Mouse (Mus musculus): Measurements from ENCODE around the gene Rgmb.

DNA sequence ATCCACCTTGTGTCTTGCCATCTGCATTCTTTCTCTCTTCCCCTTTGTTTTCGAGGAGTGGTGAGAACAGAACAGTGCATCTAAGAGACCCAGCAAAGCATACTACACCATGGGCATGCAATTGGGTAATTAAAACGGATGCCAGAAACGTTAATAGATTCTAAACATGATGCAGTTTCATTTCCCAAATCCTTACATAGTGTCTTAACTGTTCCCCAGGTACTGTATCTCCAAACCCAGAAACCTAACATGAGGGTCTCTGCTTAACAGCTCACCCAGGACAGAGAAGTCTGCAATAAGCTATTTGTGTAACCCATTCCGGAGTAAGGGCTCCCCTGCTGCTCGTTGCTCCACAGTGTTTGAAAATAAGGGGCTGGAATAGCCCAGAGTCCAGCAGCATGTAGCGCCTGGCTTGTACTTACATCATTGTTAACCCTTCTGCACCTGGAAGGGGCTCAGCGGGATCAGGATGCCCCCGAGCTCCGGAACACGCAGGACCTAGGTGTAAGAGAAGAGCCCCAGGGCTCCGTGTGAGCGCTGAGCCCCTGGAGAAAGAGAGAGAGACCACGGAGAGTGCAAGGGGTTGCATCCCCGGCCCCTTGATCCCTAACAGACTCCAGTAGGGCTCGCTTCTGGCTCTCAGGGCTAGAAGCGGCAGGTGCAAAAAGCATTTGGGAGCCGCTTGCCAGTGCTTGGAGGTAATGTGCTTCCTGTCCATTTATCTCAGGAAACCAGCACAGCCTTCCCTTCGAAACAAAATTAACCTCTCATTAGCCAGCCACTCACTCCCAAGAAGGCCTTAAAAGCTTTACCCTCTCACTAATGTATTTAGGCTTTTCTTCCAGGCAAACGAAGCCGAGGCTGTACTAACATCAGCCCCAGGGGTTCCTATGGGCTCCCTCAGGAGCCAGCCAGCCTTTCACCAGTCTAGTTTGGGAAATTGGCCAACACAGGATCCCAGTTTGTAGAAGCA is 1.4 kb downstream of the Rgmb start:
- TF ChIP-seq MYOD1 (IDR thresholded peaks at IDR 0.05; ENCODE audit: control insufficient read depth in 1 of 3, insufficient read length in 2 of 3, low read depth in 2 of 3) (no peak), TCF3 (IDR thresholded peaks at IDR 0.05; ENCODE audit: insufficient read length, low read depth) (no peak), POLR2A (IDR thresholded peaks at IDR 0.05; ENCODE audit: insufficient read length, low read depth) (no peak), E2F4 (IDR thresholded peaks at IDR 0.05; ENCODE audit: insufficient read depth) (no peak), TCF12 (IDR thresholded peaks at IDR 0.05; ENCODE audit: insufficient read depth, poor library complexity, severe bottlenecking) (no peak), CEBPB (IDR thresholded peaks at IDR 0.05; ENCODE audit: insufficient read depth, poor library complexity, severe bottlenecking) (no peak), USF1 (IDR thresholded peaks at IDR 0.05; ENCODE audit: low read depth) (no peak), MAX (IDR thresholded peaks at IDR 0.05; ENCODE audit: low read depth) (no peak), REST (IDR thresholded peaks at IDR 0.05; ENCODE audit: insufficient read depth, insufficient read length) (no peak)
